Mouse (Mus musculus): ENCODE measurements around the gene Cdc20b. TPM values are rescaled to one million over a fixed set of nuclear protein-coding genes. Genes with fewer than 3 reads are reported as not detected.
A peak's percentile ranks its signal among the peaks of the same experiment; 100 is the strongest.

Gene Cdc20b
- polyA plus RNA-seq, 1 experiment from 2014 or later, result 0.14 TPM

DNA sequence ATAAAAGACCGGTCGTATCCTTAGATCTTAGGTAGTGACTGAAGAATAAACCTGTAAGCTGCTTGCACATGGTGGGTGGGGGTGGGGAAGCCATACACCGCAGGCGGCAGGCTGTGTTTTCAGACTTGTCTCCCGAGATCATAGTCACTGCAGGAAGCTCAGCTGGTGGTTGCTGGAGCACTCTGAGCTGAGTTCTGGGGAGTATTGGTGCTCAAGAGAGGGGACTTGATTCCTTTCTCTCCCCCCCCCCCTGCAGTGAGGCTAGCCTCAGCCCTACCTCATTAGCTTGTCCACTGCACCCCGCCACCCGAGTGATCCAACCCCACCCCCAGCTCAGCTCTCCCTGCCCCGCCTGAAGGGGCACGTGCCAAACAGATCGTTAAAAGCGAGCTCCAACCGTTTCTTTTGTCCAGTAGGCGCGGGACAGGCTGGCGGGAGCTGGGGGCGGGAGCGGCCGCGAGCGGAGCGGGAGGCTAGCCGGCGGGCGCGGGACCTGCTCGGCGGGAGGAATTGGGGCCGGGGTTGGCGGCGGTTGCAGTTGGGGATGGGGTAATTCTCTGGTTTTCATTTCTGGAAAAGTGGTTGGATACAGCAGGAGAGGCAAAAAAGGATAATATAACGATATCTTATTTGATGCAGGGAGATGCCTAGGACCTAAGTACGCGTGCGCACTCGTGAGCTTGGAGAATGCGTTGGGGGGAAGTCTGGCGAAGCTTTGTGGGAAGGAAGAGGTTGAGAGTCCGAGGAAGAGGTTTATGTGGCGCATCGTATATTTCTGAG lies 2.9 kb upstream of the Cdc20b start:
- Histone ChIP-seq H3K4me3 (peak overlapping the region; percentile 58), H3K4me2 (peak overlapping the region; percentile 96), H3K36me3 (no peaks in the 10 kb centered on the region), H3K27ac (peak overlapping the region; percentile 16; the same call in 1 of the 2 replicates), H3K9me3 (no peaks in the 10 kb centered on the region), H3K4me1 (peaks cover 22% of the 10 kb centered on the region), H3K27me3 (peaks cover 55% of the 10 kb centered on the region), H3K9ac (peak overlapping the region; percentile 73)
- under 1% methylated on average over 40 of the region's 40 CpGs for WGBS
- 0 out of 2 replicates have a peak, but pooled peaks have one; percentile 43 for ATAC-seq (ENCODE audit: insufficient number of reproducible peaks, insufficient read depth, low FRiP score, low TSS enrichment, low read depth)

DNA sequence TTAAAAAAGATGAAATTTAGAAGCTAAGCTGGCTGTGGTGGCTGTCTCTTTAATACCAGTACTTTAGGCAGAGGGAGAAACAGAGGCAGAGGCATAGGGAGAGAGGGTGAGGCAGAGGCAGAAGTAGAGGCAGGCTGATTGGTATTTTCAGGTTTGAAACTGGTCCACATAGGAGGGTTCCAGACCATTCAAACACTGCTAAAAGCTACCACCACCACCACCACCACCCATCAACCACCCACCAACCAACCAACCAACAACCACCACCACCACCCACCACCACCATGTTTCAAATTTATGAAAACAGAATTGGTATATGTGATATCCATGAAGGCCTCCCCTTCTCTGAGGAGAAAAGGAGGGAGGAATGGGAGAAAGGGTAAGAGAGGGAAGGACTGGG lies 2.1 kb upstream of the Cdc20b start:
- peaks cover 60% of the 10 kb centered on the region for H3K27me3 ChIP-seq
- H3K36me3 ChIP-seq, result no peaks in the 10 kb centered on the region
- H3K9ac ChIP-seq, result no peak overlapping the region
- H3K4me2 ChIP-seq, result no peak overlapping the region
- ATAC-seq (ENCODE audit: insufficient number of reproducible peaks, insufficient read depth, low FRiP score, low TSS enrichment, low read depth), result no peak
- H3K4me1 ChIP-seq, result peaks cover 22% of the 10 kb centered on the region
- no peak overlapping the region for H3K4me3 ChIP-seq
- no peak overlapping the region for H3K27ac ChIP-seq
- H3K9me3 ChIP-seq, result no peaks in the 10 kb centered on the region

DNA sequence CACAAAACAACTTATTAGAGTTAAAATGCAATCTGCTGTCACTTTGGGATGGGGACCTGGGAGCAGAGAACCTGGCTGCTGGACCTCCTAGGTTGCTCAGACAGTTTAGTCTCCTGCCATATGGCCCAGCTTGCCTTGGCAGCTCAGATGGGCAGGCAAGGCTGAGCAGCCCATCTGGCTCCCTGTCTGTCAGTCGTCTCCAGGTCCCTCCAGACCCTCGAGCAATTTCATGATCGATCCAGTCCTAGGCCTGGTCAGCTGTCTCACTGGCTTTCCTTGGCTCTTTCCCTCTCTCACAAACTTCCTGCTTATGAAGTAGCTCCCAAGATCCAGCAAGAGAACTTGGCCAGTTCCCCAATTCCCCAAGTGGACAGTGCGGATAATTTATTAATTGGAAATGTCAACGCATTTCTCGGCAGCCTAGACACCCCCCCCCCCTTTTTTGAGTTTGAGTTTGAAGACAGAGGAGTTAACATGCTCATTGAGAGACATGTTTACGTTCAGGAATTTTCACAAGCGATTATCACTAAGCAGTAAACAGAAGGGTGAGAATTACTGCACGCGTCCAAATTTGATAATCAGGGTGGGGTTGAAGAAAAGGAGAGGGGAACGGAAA lies 532 bp upstream of the Cdc20b start:
- H3K4me3 ChIP-seq, result peak overlapping the region; percentile 56
- no peaks in the 10 kb centered on the region for H3K9me3 ChIP-seq
- 2% methylated on average over 11 of the region's 11 CpGs for WGBS
- peaks cover 54% of the 10 kb centered on the region for H3K27me3 ChIP-seq
- H3K36me3 ChIP-seq, result no peaks in the 10 kb centered on the region
- ATAC-seq (ENCODE audit: insufficient number of reproducible peaks, insufficient read depth, low FRiP score, low TSS enrichment, low read depth), result no peak
- H3K27ac ChIP-seq, result no peak overlapping the region
- peak overlapping the region; percentile 65 for H3K9ac ChIP-seq
- peaks cover 22% of the 10 kb centered on the region for H3K4me1 ChIP-seq
- H3K4me2 ChIP-seq, result peak overlapping the region; percentile 98

DNA sequence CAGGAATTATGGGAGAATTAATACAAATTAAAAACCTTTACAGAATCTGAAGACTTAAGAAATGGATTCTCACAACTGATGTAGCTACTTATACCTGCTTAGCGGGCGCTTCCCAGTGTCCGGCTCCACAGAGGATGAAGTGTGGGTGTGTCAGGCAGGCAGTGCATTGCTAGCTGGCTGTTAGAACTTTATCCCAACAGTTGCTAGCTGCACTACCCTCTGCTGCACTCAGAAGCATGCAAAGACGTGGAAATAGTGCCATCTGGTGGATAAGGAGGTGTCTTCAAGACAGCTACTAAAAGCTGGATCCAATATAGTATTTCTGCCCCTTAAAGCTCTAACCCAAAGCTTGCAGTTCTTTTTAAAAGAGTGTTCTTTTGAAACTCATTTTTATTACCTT lies 941 bp downstream of the Cdc20b start:
- H3K9me3 ChIP-seq, result no peaks in the 10 kb centered on the region
- H3K36me3 ChIP-seq, result no peaks in the 10 kb centered on the region
- peaks cover 22% of the 10 kb centered on the region for H3K4me1 ChIP-seq
- WGBS, result 0% methylated on average over 4 of the region's 4 CpGs
- peak overlapping the region; percentile 98 for H3K4me2 ChIP-seq
- ATAC-seq (ENCODE audit: insufficient number of reproducible peaks, insufficient read depth, low FRiP score, low TSS enrichment, low read depth), result peak; percentile 78
- no peak overlapping the region for H3K27ac ChIP-seq
- peak overlapping the region; percentile 56 for H3K4me3 ChIP-seq
- peaks cover 47% of the 10 kb centered on the region for H3K27me3 ChIP-seq
- no peak overlapping the region for H3K9ac ChIP-seq

DNA sequence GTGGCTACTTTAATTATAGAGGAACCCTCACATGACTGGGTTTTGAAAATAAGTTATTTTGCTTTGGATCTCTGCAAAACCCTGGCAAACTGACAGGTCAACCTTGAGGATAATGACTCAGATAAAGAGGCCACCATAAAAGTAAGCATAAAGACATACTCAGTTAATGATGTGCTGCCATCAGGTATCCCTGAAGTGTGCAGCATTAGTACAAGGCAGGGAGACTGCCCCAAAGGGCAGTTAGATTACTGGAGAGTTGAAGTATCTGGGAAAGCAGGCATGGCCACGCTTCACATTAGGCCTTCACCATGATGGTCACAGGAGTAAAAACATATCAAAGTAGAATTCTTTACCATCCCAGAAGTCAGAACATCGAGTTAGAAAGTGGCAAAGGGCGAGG lies 10.0 kb downstream of the Cdc20b start:
- Histone ChIP-seq H3K9ac (peak overlapping the region; percentile 75), H3K4me2 (peak overlapping the region; percentile 70), H3K4me1 (peaks cover 9% of the 10 kb centered on the region), H3K36me3 (peaks cover 26% of the 10 kb centered on the region), H3K9me3 (no peaks in the 10 kb centered on the region), H3K27ac (peak overlapping the region; percentile 88; the same call in 1 of the 2 replicates), H3K4me3 (peak overlapping the region; percentile 65), H3K27me3 (no peaks in the 10 kb centered on the region)
- ATAC-seq (ENCODE audit: insufficient number of reproducible peaks, insufficient read depth, low FRiP score, low TSS enrichment, low read depth), result no peak
- 50% methylated on average over 3 of the region's 3 CpGs for WGBS

GRCm38 (mm10) chr13:113045458-113046110 lies 10.7 kb downstream of the Cdc20b start:
- Histone ChIP-seq H3K9me3 (no peaks in the 10 kb centered on the region), H3K36me3 (peaks cover 26% of the 10 kb centered on the region), H3K4me3 (peak overlapping the region; percentile 65), H3K4me2 (peak overlapping the region; percentile 70), H3K9ac (peak overlapping the region; percentile 75), H3K27ac (peak overlapping the region; percentile 88), H3K27me3 (no peaks in the 10 kb centered on the region), H3K4me1 (peaks cover 9% of the 10 kb centered on the region)
- WGBS, result 8% methylated on average over 18 of the region's 18 CpGs
- no peak for ATAC-seq (ENCODE audit: insufficient number of reproducible peaks, insufficient read depth, low FRiP score, low TSS enrichment, low read depth)

DNA sequence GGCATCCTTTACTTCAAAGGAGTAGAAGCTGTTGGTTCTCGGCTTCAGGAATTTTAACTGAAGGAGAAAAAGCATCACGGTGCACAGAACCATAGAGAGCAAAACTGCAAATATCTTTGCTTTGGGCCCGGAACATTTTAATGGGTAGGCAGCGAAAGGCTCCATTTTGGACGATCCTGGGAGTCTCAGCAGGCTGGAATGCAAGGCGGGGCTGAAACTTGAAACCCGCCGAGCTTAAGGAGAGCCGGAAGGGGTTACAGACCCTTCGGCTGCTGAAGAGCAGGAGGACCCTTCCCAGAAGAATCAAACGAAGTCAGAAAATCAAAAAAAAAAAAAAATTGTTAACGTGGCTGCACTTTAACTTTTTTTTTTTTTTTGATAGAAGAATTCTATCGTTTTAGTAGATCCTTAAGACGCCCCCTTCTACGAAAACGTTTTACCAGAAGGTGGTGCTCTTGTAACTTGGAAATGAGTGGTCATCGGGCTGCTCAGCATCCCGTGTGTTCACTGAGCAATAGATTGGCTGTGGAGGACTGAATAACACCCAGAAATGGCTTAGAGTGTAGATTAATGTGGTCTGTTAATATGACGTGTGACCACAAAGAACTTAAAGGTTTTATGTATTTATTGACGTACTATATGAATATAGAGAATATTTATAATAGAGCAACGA lies 11.4 kb downstream of the Cdc20b start, which contains the start of gene Gpx8:
Gene Gpx8, minus strand, starts transcription at position 200 of the 673 bp plus-strand sequence.
- peaks cover 9% of the 10 kb centered on the region for H3K4me1 ChIP-seq
- H3K4me3 ChIP-seq, result peak within 1 kb of the TSS; percentile 65
- H3K27ac ChIP-seq, result peak within 1 kb of the TSS; percentile 88
- peak within 1 kb of the TSS; percentile 70 for H3K4me2 ChIP-seq
- peaks cover 24% of the 10 kb centered on the region for H3K36me3 ChIP-seq
- H3K27me3 ChIP-seq, result no peaks in the 10 kb centered on the region
- peak; percentile 85 for ATAC-seq (ENCODE audit: insufficient number of reproducible peaks, insufficient read depth, low FRiP score, low TSS enrichment, low read depth)
- 4% methylated on average over 21 of the region's 21 CpGs for WGBS
- H3K9ac ChIP-seq, result peak within 1 kb of the TSS; percentile 75
- no peaks in the 10 kb centered on the region for H3K9me3 ChIP-seq

GRCm38 (mm10) chr13:113047018-113047417 lies 12.1 kb downstream of the Cdc20b start:
- H3K4me3 ChIP-seq, result no peak overlapping the region
- no peaks in the 10 kb centered on the region for H3K9me3 ChIP-seq
- ATAC-seq (ENCODE audit: insufficient number of reproducible peaks, insufficient read depth, low FRiP score, low TSS enrichment, low read depth), result no peak
- H3K4me1 ChIP-seq, result peaks cover 9% of the 10 kb centered on the region
- no peak overlapping the region for H3K9ac ChIP-seq
- peaks cover 17% of the 10 kb centered on the region for H3K36me3 ChIP-seq
- no peak overlapping the region for H3K27ac ChIP-seq
- H3K4me2 ChIP-seq, result peak overlapping the region; percentile 70
- H3K27me3 ChIP-seq, result no peaks in the 10 kb centered on the region

GRCm38 (mm10) chr13:113047647-113048046 lies 12.7 kb downstream of the Cdc20b start:
- Histone ChIP-seq H3K4me3 (no peak overlapping the region), H3K9ac (no peak overlapping the region), H3K4me1 (peaks cover 9% of the 10 kb centered on the region), H3K4me2 (no peak overlapping the region), H3K36me3 (peaks cover 11% of the 10 kb centered on the region), H3K27ac (no peak overlapping the region), H3K9me3 (no peaks in the 10 kb centered on the region), H3K27me3 (no peaks in the 10 kb centered on the region)
- ATAC-seq (ENCODE audit: insufficient number of reproducible peaks, insufficient read depth, low FRiP score, low TSS enrichment, low read depth), result no peak
- WGBS, result 73% methylated on average over 3 of the region's 3 CpGs

- 92% methylated on average over 8 of the region's 8 CpGs for WGBS
- Histone ChIP-seq H3K36me3 (no peaks in the 10 kb centered on the region), H3K27me3 (no peaks in the 10 kb centered on the region), H3K9ac (no peak overlapping the region), H3K4me3 (no peak overlapping the region), H3K4me2 (no peak overlapping the region), H3K9me3 (no peaks in the 10 kb centered on the region), H3K27ac (no peak overlapping the region), H3K4me1 (no peaks in the 10 kb centered on the region)
- no peak for ATAC-seq (ENCODE audit: insufficient number of reproducible peaks, insufficient read depth, low FRiP score, low TSS enrichment, low read depth)
These were observed 19.3 kb downstream of the Cdc20b start for GRCm38 (mm10) chr13:113054230-113054629.

- ATAC-seq (ENCODE audit: insufficient number of reproducible peaks, insufficient read depth, low FRiP score, low TSS enrichment, low read depth), result no peak
- H3K27ac ChIP-seq, result no peak overlapping the region
- WGBS, result 46% methylated on average over 8 of the region's 8 CpGs
These were observed 20.9 kb downstream of the Cdc20b start for GRCm38 (mm10) chr13:113055826-113056225.

More at GRCm38 (mm10) chr13:113055826-113056225, 20.9 kb downstream of the Cdc20b start:
- Histone ChIP-seq H3K4me3 (no peak overlapping the region), H3K27me3 (no peaks in the 10 kb centered on the region), H3K9me3 (no peaks in the 10 kb centered on the region), H3K9ac (no peak overlapping the region), H3K4me1 (no peaks in the 10 kb centered on the region), H3K4me2 (no peak overlapping the region), H3K36me3 (no peaks in the 10 kb centered on the region)
